Mouse (Mus musculus) testis, adult 2 months (tissue): Measurements from ENCODE around the gene Psma5. TPM values are rescaled to one million over a fixed set of nuclear protein-coding genes. Genes with fewer than 3 reads are reported as not detected.

Experiments used
- H3K27ac ChIP-seq: fragments of 200-500 bp; 2 replicates; pipeline ENCODE4 v1.5.1; 2012; ENCODE audit warnings: low read depth, low read length; ENCODE audit not compliant: control insufficient read depth, insufficient read depth
- H3K27me3 ChIP-seq: fragments of 200-500 bp; 2 replicates; pipeline ENCODE4 v1.6.1; 2012; ENCODE audit warnings: mild to moderate bottlenecking, low read length, moderate library complexity; ENCODE audit not compliant: control insufficient read depth, insufficient read depth
- H3K36me3 ChIP-seq: fragments of 200-500 bp; 2 replicates; pipeline ENCODE4 v1.6.1; 2012; ENCODE audit warnings: mild to moderate bottlenecking, low read length; ENCODE audit not compliant: control insufficient read depth, insufficient read depth
- H3K4me1 ChIP-seq: fragments of 200-500 bp; 2 replicates; pipeline ENCODE4 v1.6.1; 2012; ENCODE audit warnings: low read length; ENCODE audit not compliant: control insufficient read depth, insufficient read depth
- H3K4me3 ChIP-seq: fragments of 200-500 bp; 2 replicates; pipeline ENCODE4 v1.5.1; 2012; ENCODE audit warnings: low read depth, mild to moderate bottlenecking, low read length, moderate library complexity, mixed read lengths; ENCODE audit not compliant: control insufficient read depth
- CTCF ChIP-seq: fragments of 200-500 bp; IDR thresholded peaks from 2 replicates; pipeline ENCODE4 v1.5.1; 2012; ENCODE audit warnings: low read depth, mild to moderate bottlenecking, inconsistent platforms, low read length, moderate library complexity; ENCODE audit not compliant: control insufficient read depth, insufficient read depth, insufficient replicate concordance
- POLR2A ChIP-seq: fragments of 200-500 bp; IDR thresholded peaks from 2 replicates; pipeline ENCODE4 v1.6.1; 2012; ENCODE audit warnings: low read depth, mild to moderate bottlenecking, inconsistent platforms, low read length, moderate library complexity; ENCODE audit not compliant: control insufficient read depth
- polyA plus RNA-seq: library from polyadenylated mRNA; depleted of rRNA; stranded (reverse); fragments of >200 nt; gene quantifications from 2 replicates; pipeline ENCODE4 v1.2.3, GENCODE M21; 2012

Psma5 gene
- polyA plus RNA-seq, 1 experiment = 38.2 TPM

DNA sequence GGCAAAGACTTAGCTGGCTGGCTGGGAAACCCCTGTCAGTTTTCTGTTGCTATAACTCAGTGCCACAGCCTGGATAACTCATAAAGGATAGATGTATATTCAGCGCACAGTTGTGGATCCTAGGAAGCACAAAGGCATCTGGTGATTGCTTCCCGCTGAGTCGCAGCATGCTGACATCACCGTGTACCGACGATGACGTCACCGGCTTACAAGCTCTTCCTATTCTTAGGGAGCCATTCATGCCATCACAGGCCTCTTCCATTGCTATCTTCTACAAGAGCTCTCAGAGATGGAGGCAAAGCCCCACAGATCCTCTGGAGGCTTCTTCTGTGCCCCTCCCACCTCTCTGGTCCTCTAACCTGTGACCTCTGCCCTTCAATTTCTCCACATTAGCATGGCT lies 47.0 kb downstream of the Psma5 start:
- no peaks in the 10 kb centered on the region; the same call in 1 of the 2 replicates for H3K4me1 ChIP-seq
- no peaks in the 10 kb centered on the region for H3K36me3 ChIP-seq
- H3K27ac ChIP-seq = no peak overlapping the region
- TF ChIP-seq POLR2A (no peak), CTCF (no peak)
- no peaks in the 10 kb centered on the region for H3K27me3 ChIP-seq
- no peak overlapping the region for H3K4me3 ChIP-seq

- Histone ChIP-seq H3K4me1 (no peaks in the 10 kb centered on the region; the same call in 1 of the 2 replicates), H3K36me3 (no peaks in the 10 kb centered on the region), H3K27me3 (no peaks in the 10 kb centered on the region), H3K4me3 (no peak overlapping the region), H3K27ac (no peak overlapping the region)
- TF ChIP-seq CTCF = no peak
- TF ChIP-seq POLR2A = no peak
Observed at GRCm38 (mm10) chr3:108304747-108305146, 48.0 kb downstream of the Psma5 start.

GRCm38 (mm10) chr3:108306387-108306786 lies 49.7 kb downstream of the Psma5 start:
- Histone ChIP-seq H3K27me3 (no peaks in the 10 kb centered on the region), H3K4me1 (no peaks in the 10 kb centered on the region; the same call in 1 of the 2 replicates), H3K27ac (no peak overlapping the region), H3K36me3 (no peaks in the 10 kb centered on the region), H3K4me3 (no peak overlapping the region)
- TF ChIP-seq POLR2A (no peak), CTCF (no peak)

GRCm38 (mm10) chr3:108307485-108307884 lies 50.8 kb downstream of the Psma5 start:
- H3K36me3 ChIP-seq = no peaks in the 10 kb centered on the region
- TF ChIP-seq CTCF (no peak), POLR2A (no peak)

DNA sequence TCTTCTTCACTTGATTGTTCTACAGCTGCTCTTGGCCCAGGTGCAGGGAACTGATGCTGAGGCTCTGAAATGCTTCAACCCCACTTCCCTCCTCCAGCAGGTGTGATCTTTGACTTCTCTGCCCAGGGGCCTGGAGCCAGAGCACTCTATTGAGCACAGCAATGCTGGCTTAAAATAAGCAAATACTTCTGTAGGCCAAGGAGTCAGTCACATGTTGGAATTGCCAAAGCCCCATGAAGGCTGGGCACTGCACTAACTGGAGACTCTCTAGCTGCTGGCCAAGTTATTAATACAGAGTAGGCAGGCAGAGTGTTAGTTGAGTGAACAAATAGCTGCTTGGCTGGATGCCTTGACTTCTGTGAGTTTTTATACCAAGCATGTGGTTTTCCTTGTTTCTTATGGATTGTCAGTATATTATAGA lies 54.2 kb downstream of the Psma5 start:
- Histone ChIP-seq H3K27me3 (no peaks in the 10 kb centered on the region), H3K4me3 (no peak overlapping the region), H3K4me1 (no peaks in the 10 kb centered on the region), H3K36me3 (no peaks in the 10 kb centered on the region), H3K27ac (no peak overlapping the region)
- TF ChIP-seq CTCF = no peak
- no peak for TF ChIP-seq POLR2A

More at GRCm38 (mm10) chr3:108307485-108307884, 50.8 kb downstream of the Psma5 start:
- no peak overlapping the region for H3K27ac ChIP-seq
- H3K4me1 ChIP-seq = no peaks in the 10 kb centered on the region; the same call in 1 of the 2 replicates
- H3K4me3 ChIP-seq = no peak overlapping the region
- H3K27me3 ChIP-seq = no peaks in the 10 kb centered on the region

GRCm38 (mm10) chr3:108311688-108312087 lies 55.0 kb downstream of the Psma5 start:
- no peaks in the 10 kb centered on the region for H3K4me1 ChIP-seq
- no peaks in the 10 kb centered on the region for H3K36me3 ChIP-seq
- no peaks in the 10 kb centered on the region for H3K27me3 ChIP-seq
- TF ChIP-seq POLR2A = no peak
- TF ChIP-seq CTCF = no peak
- H3K27ac ChIP-seq = no peak overlapping the region
- no peak overlapping the region for H3K4me3 ChIP-seq

- Histone ChIP-seq H3K4me3 (no peak overlapping the region), H3K4me1 (no peaks in the 10 kb centered on the region), H3K36me3 (no peaks in the 10 kb centered on the region), H3K27ac (no peak overlapping the region), H3K27me3 (no peaks in the 10 kb centered on the region)
- TF ChIP-seq CTCF (no peak), POLR2A (no peak)
Observed at GRCm38 (mm10) chr3:108312414-108312813, 55.7 kb downstream of the Psma5 start.

GRCm38 (mm10) chr3:108313138-108313537 lies 56.4 kb downstream of the Psma5 start:
- Histone ChIP-seq H3K36me3 (no peaks in the 10 kb centered on the region), H3K4me3 (no peak overlapping the region)
- TF ChIP-seq POLR2A = no peak
- TF ChIP-seq CTCF = no peak

More at GRCm38 (mm10) chr3:108313138-108313537, 56.4 kb downstream of the Psma5 start:
- Histone ChIP-seq H3K27me3 (no peaks in the 10 kb centered on the region), H3K27ac (no peak overlapping the region), H3K4me1 (no peaks in the 10 kb centered on the region)
